Comparison of ENCODE assay signal across 13 mouse cellular contexts in genomic region chr2:142251518-142251917, GRCm38 (mm10).
"Had no signal": no experiment of that assay in that cellular context is flagged by ENCODE, and none has a peak within 500 bp of the region (broad histone marks: within the 10 kb centered on the region; RNA-seq: fewer than 3 reads in every experiment).

No protein-coding gene starts in this region.

- H3K4me3 ChIP-seq: limb, embryonic 13.5 days; midbrain, embryonic 15.5 days; neural tube, embryonic 13.5 days had no signal

- H3K9me3 ChIP-seq: limb, embryonic 13.5 days; midbrain, embryonic 15.5 days; neural tube, embryonic 13.5 days had no signal

- DNase-seq: kidney, adult 11 months; kidney, adult 9 months; kidney, postnatal 10 days; layer of hippocampus, adult 9-11 months; layer of hippocampus, postnatal 36 days; left cerebral cortex, postnatal 4 days; lung, adult 18-20 months; thymus, adult 18-20 months; thymus, postnatal 14 days had no signal

- H3K9ac ChIP-seq: limb, embryonic 13.5 days; liver, embryonic 14.5 days; midbrain, embryonic 15.5 days; neural tube, embryonic 13.5 days had no signal

- ATAC-seq: midbrain, embryonic 15.5 days had no signal

- H3K36me3 ChIP-seq: limb, embryonic 13.5 days; midbrain, embryonic 15.5 days; neural tube, embryonic 13.5 days had no signal

- H3K27me3 ChIP-seq: midbrain, embryonic 15.5 days; neural tube, embryonic 13.5 days had no signal

- H3K4me2 ChIP-seq: limb, embryonic 13.5 days; midbrain, embryonic 15.5 days; neural tube, embryonic 13.5 days had no signal

- H3K27ac ChIP-seq: limb, embryonic 13.5 days; liver, embryonic 14.5 days; midbrain, embryonic 15.5 days; neural tube, embryonic 13.5 days had no signal
